In the genomic region with DNA sequence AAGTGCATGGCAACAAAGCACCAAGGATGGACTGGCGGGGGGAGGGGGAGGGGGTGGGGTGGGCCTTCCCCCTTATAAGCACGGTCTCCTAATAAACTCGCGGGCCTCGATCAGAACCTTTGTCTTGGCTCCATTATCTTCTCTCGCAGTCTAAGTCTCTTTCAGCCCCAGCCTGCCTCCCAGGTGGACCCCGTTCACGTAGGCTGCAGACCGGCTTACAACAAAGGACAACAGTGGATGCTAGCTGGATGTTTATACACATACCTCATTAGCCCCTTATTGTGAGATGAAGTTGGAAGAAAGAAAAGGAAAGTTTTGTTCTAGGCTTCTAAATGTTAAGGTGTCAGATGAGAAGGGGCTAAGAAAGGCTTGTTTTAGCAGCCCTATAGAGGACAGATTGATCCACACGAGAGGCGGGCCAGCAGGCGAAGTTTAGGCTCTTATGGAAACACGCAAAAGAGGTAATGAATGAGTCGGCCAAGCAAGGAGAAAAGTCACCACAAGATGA, we compare ENCODE assay signal across 12 mouse cellular contexts.
DNase-seq lines count a peak whose midpoint lies in the region; ATAC-seq lines count a peak whose summit lies in the region.
"Had no signal": no experiment of that assay in that cellular context is flagged by ENCODE, and none has a peak within 500 bp of the region (broad histone marks: within the 10 kb centered on the region; RNA-seq: fewer than 3 reads in every experiment).

No protein-coding gene starts in this region.

- H3K9ac ChIP-seq in embryonic facial prominence, embryonic 11.5 days (replicated peaks; ENCODE audit: low read length): no peak overlapping the region
- H3K9ac ChIP-seq in forebrain, embryonic 11.5 days (ENCODE audit: low read length): peak overlapping the region; percentile 14; the same call in 1 of the 2 replicates
- no peak overlapping the region for H3K9ac ChIP-seq in hindbrain, embryonic 15.5 days
- no peak overlapping the region for H3K9ac ChIP-seq in midbrain, embryonic 16.5 days (ENCODE audit: low read depth, low read length)
- H3K9ac ChIP-seq: embryonic facial prominence, embryonic 15.5 days; liver, embryonic 15.5 days; stomach, embryonic 15.5 days had no signal

- DNase-seq in embryonic facial prominence, embryonic 11.5 days (ENCODE audit: low spot score): peak; percentile 2
- DNase-seq in forebrain, embryonic 11.5 days (ENCODE audit: low spot score): peak; percentile 65
- DNase-seq in heart, postnatal 14 days: no peak
- DNase-seq in kidney, postnatal 4 days: no peak
- DNase-seq in urinary bladder, postnatal 25 days (ENCODE audit: low spot score): no peak
- DNase-seq: adrenal gland, adult 8-10 months; kidney, postnatal 25 days had no signal

- no peaks in the 10 kb centered on the region for H3K4me1 ChIP-seq in embryonic facial prominence, embryonic 11.5 days (ENCODE audit: control insufficient read depth, insufficient read depth, low read length)
- H3K4me1 ChIP-seq in forebrain, embryonic 11.5 days (replicated peaks; ENCODE audit: control insufficient read depth, insufficient read depth, low read length): no peaks in the 10 kb centered on the region; the same call in 1 of the 2 replicates
- peaks cover 8% of the 10 kb centered on the region; the same call in 1 of the 2 replicates for H3K4me1 ChIP-seq in hindbrain, embryonic 15.5 days (replicated peaks)
- peaks cover 2% of the 10 kb centered on the region; the same call in 1 of the 2 replicates for H3K4me1 ChIP-seq in midbrain, embryonic 16.5 days (ENCODE audit: control insufficient read depth, insufficient read depth, low read length)
- H3K4me1 ChIP-seq: embryonic facial prominence, embryonic 15.5 days; stomach, embryonic 15.5 days had no signal

- H3K9me3 ChIP-seq in embryonic facial prominence, embryonic 11.5 days (replicated peaks; ENCODE audit: control insufficient read depth, low read length): no peaks in the 10 kb centered on the region
- H3K9me3 ChIP-seq in forebrain, embryonic 11.5 days (ENCODE audit: control insufficient read depth, low read length): no peaks in the 10 kb centered on the region
- no peaks in the 10 kb centered on the region for H3K9me3 ChIP-seq in hindbrain, embryonic 15.5 days
- H3K9me3 ChIP-seq in midbrain, embryonic 16.5 days (replicated peaks; ENCODE audit: control insufficient read depth, low read length, poor library complexity, severe bottlenecking): no peaks in the 10 kb centered on the region
- H3K9me3 ChIP-seq: embryonic facial prominence, embryonic 15.5 days; liver, embryonic 15.5 days; stomach, embryonic 15.5 days had no signal

- no peak for ATAC-seq in embryonic facial prominence, embryonic 11.5 days (replicated peaks; ENCODE audit: insufficient number of reproducible peaks, low FRiP score, low TSS enrichment, low read depth)
- ATAC-seq in forebrain, embryonic 11.5 days (replicated peaks; ENCODE audit: low FRiP score): peak; percentile 44
- no peak for ATAC-seq in hindbrain, embryonic 15.5 days (ENCODE audit: low FRiP score, low read depth)
- ATAC-seq in midbrain, embryonic 16.5 days: no peak; the same call in 1 of the 2 replicates

- no peaks in the 10 kb centered on the region for H3K27me3 ChIP-seq in embryonic facial prominence, embryonic 11.5 days (ENCODE audit: control insufficient read depth, insufficient read depth, low read length)
- no peaks in the 10 kb centered on the region for H3K27me3 ChIP-seq in forebrain, embryonic 11.5 days (ENCODE audit: control insufficient read depth, insufficient read depth, low read length)
- no peaks in the 10 kb centered on the region for H3K27me3 ChIP-seq in hindbrain, embryonic 15.5 days
- H3K27me3 ChIP-seq in midbrain, embryonic 16.5 days (ENCODE audit: control insufficient read depth, insufficient read depth, low read depth, low read length): no peaks in the 10 kb centered on the region
- H3K27me3 ChIP-seq: embryonic facial prominence, embryonic 15.5 days; liver, embryonic 15.5 days; stomach, embryonic 15.5 days had no signal

- H3K36me3 ChIP-seq in embryonic facial prominence, embryonic 11.5 days (replicated peaks; ENCODE audit: control insufficient read depth, insufficient read depth, low read depth, low read length): no peaks in the 10 kb centered on the region
- H3K36me3 ChIP-seq in forebrain, embryonic 11.5 days (ENCODE audit: control insufficient read depth, insufficient read depth, low read length): no peaks in the 10 kb centered on the region
- H3K36me3 ChIP-seq in hindbrain, embryonic 15.5 days: no peaks in the 10 kb centered on the region
- H3K36me3 ChIP-seq in midbrain, embryonic 16.5 days (ENCODE audit: control insufficient read depth, insufficient read depth, low read length): no peaks in the 10 kb centered on the region
- H3K36me3 ChIP-seq: embryonic facial prominence, embryonic 15.5 days; liver, embryonic 15.5 days; stomach, embryonic 15.5 days had no signal

- intact Hi-C loops in heart, postnatal 14 days (cut with DNase I): no loop called here

- no peak overlapping the region for H3K27ac ChIP-seq in embryonic facial prominence, embryonic 11.5 days (replicated peaks; ENCODE audit: low read depth, low read length)
- no peak overlapping the region for H3K27ac ChIP-seq in forebrain, embryonic 11.5 days (ENCODE audit: low read depth, low read length)
- no peak overlapping the region for H3K27ac ChIP-seq in hindbrain, embryonic 15.5 days (replicated peaks)
- H3K27ac ChIP-seq in midbrain, embryonic 16.5 days (ENCODE audit: low read length): no peak overlapping the region
- H3K27ac ChIP-seq: embryonic facial prominence, embryonic 15.5 days; liver, embryonic 15.5 days; stomach, embryonic 15.5 days had no signal

- WGBS in embryonic facial prominence, embryonic 11.5 days: 40% methylated on average over 14 of the region's 14 CpGs
- WGBS in forebrain, embryonic 11.5 days: 22% methylated on average over 14 of the region's 14 CpGs
- WGBS in hindbrain, embryonic 15.5 days: 29% methylated on average over 14 of the region's 14 CpGs
- 23% methylated on average over 14 of the region's 14 CpGs for WGBS in midbrain, embryonic 16.5 days

- H3K4me3 ChIP-seq in embryonic facial prominence, embryonic 11.5 days (ENCODE audit: low read depth, low read length): no peak overlapping the region
- no peak overlapping the region for H3K4me3 ChIP-seq in forebrain, embryonic 11.5 days (ENCODE audit: low read depth, low read length)
- no peak overlapping the region for H3K4me3 ChIP-seq in hindbrain, embryonic 15.5 days
- no peak overlapping the region for H3K4me3 ChIP-seq in midbrain, embryonic 16.5 days (ENCODE audit: low read depth, low read length)
- H3K4me3 ChIP-seq: embryonic facial prominence, embryonic 15.5 days; liver, embryonic 15.5 days; stomach, embryonic 15.5 days had no signal

- H3K4me2 ChIP-seq in embryonic facial prominence, embryonic 11.5 days (ENCODE audit: low read depth, low read length): no peak overlapping the region
- H3K4me2 ChIP-seq in forebrain, embryonic 11.5 days (ENCODE audit: low read depth, low read length, severe bottlenecking): peak overlapping the region; percentile 48
- H3K4me2 ChIP-seq in hindbrain, embryonic 15.5 days: peak overlapping the region; percentile 46
- H3K4me2 ChIP-seq in midbrain, embryonic 16.5 days (ENCODE audit: low read length): peak overlapping the region; percentile 43
- H3K4me2 ChIP-seq: embryonic facial prominence, embryonic 15.5 days; liver, embryonic 15.5 days; stomach, embryonic 15.5 days had no signal

Comparison
In these comparisons a context has a peak if more than half of its experiments do, and no peak if none do; other contexts are left out.
1. DNase-seq: peak in embryonic facial prominence, embryonic 11.5 days (single experiment) and forebrain, embryonic 11.5 days (single experiment); none in heart, postnatal 14 days (0 of 2), kidney, postnatal 4 days (0 of 2) and urinary bladder, postnatal 25 days (single experiment).